Mouse (Mus musculus) midbrain, embryonic 15.5 days (tissue): Measurements from ENCODE around the gene Gpr27. TPM values are rescaled to one million over a fixed set of nuclear protein-coding genes. Genes with fewer than 3 reads are reported as not detected.

ENCODE experiments used
- ATAC-seq: fragments of 200-750 bp; cut with Nextera tagmentation; replicated peaks from 2 replicates; pipeline ENCODE4 v1.8.0; 2017; ENCODE audit warnings: moderate TSS enrichment
- H3K27ac ChIP-seq: fragments of 300-500 bp; sonication (generic); 2 replicates; pipeline ENCODE4 v1.5.1; 2015; ENCODE audit warnings: mild to moderate bottlenecking, inconsistent platforms
- H3K27me3 ChIP-seq: fragments of 300-500 bp; sonication (generic); replicated peaks from 2 replicates; pipeline ENCODE4 v1.6.1; 2015; ENCODE audit warnings: inconsistent platforms
- H3K36me3 ChIP-seq: fragments of 300-500 bp; sonication (generic); replicated peaks from 2 replicates; pipeline ENCODE4 v1.6.1; 2015; ENCODE audit warnings: inconsistent platforms
- H3K4me1 ChIP-seq: fragments of 300-500 bp; sonication (generic); 2 replicates; pipeline ENCODE4 v1.6.1; 2015; ENCODE audit warnings: inconsistent platforms
- H3K4me2 ChIP-seq: fragments of 300-500 bp; sonication (generic); 2 replicates; pipeline ENCODE4 v1.6.1; 2015; ENCODE audit warnings: inconsistent platforms, mild to moderate bottlenecking, moderate library complexity
- H3K4me3 ChIP-seq: fragments of 300-500 bp; sonication (generic); 2 replicates; pipeline ENCODE4 v1.5.1; 2015; ENCODE audit warnings: mild to moderate bottlenecking, inconsistent platforms
- H3K9ac ChIP-seq: fragments of 300-500 bp; sonication (generic); 2 replicates; pipeline ENCODE4 v1.6.1; 2015; ENCODE audit warnings: mild to moderate bottlenecking, inconsistent platforms
- H3K9me3 ChIP-seq: fragments of 300-500 bp; sonication (generic); 2 replicates; pipeline ENCODE4 v1.6.1; 2016; ENCODE audit warnings: inconsistent platforms
- WGBS: fragments of 180-500 bp; shearing (Covaris S2); methylation state at CpG from one replicate; pipeline ENCODE4 v1.1.7; 2015; ENCODE audit warnings: mixed read lengths; 5-methylcytosine and 5-hydroxymethylcytosine counted together
- polyA plus RNA-seq: library from polyadenylated mRNA; unstranded; fragments of >200 nt; fragmentation: Nextera tagmentation; extraction: Ambion mirVana; gene quantifications from 2 replicates; pipeline ENCODE4 v1.2.1, GENCODE M21; 2015

Gpr27 gene
- polyA plus RNA-seq, 1 experiment from 2014 or later = 21.4 TPM

- H3K4me2 ChIP-seq = peak overlapping the region; percentile 99
- peak; percentile 48 for ATAC-seq
- no peak overlapping the region for H3K27ac ChIP-seq
- WGBS = 3% methylated on average over 22 of the region's 22 CpGs
- peaks cover 35% of the 10 kb centered on the region for H3K27me3 ChIP-seq
- H3K9ac ChIP-seq = peak overlapping the region; percentile 44
- H3K36me3 ChIP-seq = no peaks in the 10 kb centered on the region
- peak overlapping the region; percentile 54 for H3K4me3 ChIP-seq
- H3K4me1 ChIP-seq = peaks cover 15% of the 10 kb centered on the region
- no peaks in the 10 kb centered on the region for H3K9me3 ChIP-seq
Measured at GRCm38 (mm10) chr6:99726576-99727303, 34.3 kb downstream of the Gpr27 start.

GRCm38 (mm10) chr6:99729853-99730252 lies 37.4 kb downstream of the Gpr27 start:
- WGBS = 91% methylated on average over 4 of the region's 4 CpGs

GRCm38 (mm10) chr6:99731926-99732325 lies 39.4 kb downstream of the Gpr27 start:
- no peak for ATAC-seq
- H3K9me3 ChIP-seq = no peaks in the 10 kb centered on the region
- no peaks in the 10 kb centered on the region for H3K36me3 ChIP-seq
- peaks cover 4% of the 10 kb centered on the region for H3K27me3 ChIP-seq
- WGBS = 71% methylated on average over 4 of the region's 4 CpGs
- H3K4me2 ChIP-seq = no peak overlapping the region
- no peak overlapping the region for H3K9ac ChIP-seq
- no peak overlapping the region for H3K27ac ChIP-seq
- H3K4me3 ChIP-seq = no peak overlapping the region
- H3K4me1 ChIP-seq = peaks cover under 1% of the 10 kb centered on the region; the same call in 1 of the 2 replicates

More at GRCm38 (mm10) chr6:99729853-99730252, 37.4 kb downstream of the Gpr27 start:
- Histone ChIP-seq H3K9me3 (no peaks in the 10 kb centered on the region), H3K4me2 (no peak overlapping the region), H3K9ac (no peak overlapping the region), H3K4me1 (peaks cover 15% of the 10 kb centered on the region), H3K36me3 (no peaks in the 10 kb centered on the region), H3K27me3 (peaks cover 23% of the 10 kb centered on the region), H3K4me3 (no peak overlapping the region), H3K27ac (no peak overlapping the region)
- ATAC-seq = no peak

- ATAC-seq = no peak
- Histone ChIP-seq H3K27ac (no peak overlapping the region), H3K36me3 (no peaks in the 10 kb centered on the region), H3K4me3 (no peak overlapping the region), H3K4me1 (no peaks in the 10 kb centered on the region), H3K4me2 (no peak overlapping the region), H3K9ac (no peak overlapping the region), H3K9me3 (no peaks in the 10 kb centered on the region), H3K27me3 (no peaks in the 10 kb centered on the region; the same call in 1 of the 2 replicates)
- 57% methylated on average over 8 of the region's 8 CpGs for WGBS
Measured at GRCm38 (mm10) chr6:99732673-99733072, 40.2 kb downstream of the Gpr27 start.

- Histone ChIP-seq H3K36me3 (no peaks in the 10 kb centered on the region), H3K4me2 (no peak overlapping the region), H3K27ac (no peak overlapping the region), H3K4me3 (no peak overlapping the region), H3K4me1 (no peaks in the 10 kb centered on the region), H3K9me3 (no peaks in the 10 kb centered on the region), H3K27me3 (no peaks in the 10 kb centered on the region; the same call in 1 of the 2 replicates), H3K9ac (no peak overlapping the region)
- WGBS = 84% methylated on average over 5 of the region's 5 CpGs
- ATAC-seq = no peak
Measured at GRCm38 (mm10) chr6:99734666-99735065, 42.2 kb downstream of the Gpr27 start.

- H3K27ac ChIP-seq = no peak overlapping the region
- no peaks in the 10 kb centered on the region for H3K36me3 ChIP-seq
- H3K4me1 ChIP-seq = no peaks in the 10 kb centered on the region
- H3K4me2 ChIP-seq = no peak overlapping the region
- peak; percentile 33; the same call in 1 of the 2 replicates for ATAC-seq
- no peaks in the 10 kb centered on the region for H3K9me3 ChIP-seq
- H3K4me3 ChIP-seq = no peak overlapping the region
- 76% methylated on average over 3 of the region's 3 CpGs for WGBS
- H3K9ac ChIP-seq = no peak overlapping the region
- no peaks in the 10 kb centered on the region for H3K27me3 ChIP-seq
Measured at GRCm38 (mm10) chr6:99742866-99743265, 50.4 kb downstream of the Gpr27 start.

Other genes with a start within 250 kb of the Gpr27 start
- 84.1 and 85.2 TPM in 2 replicates for gene Foxp1, start 170.0 kb upstream of the Gpr27 start, polyA plus RNA-seq
- gene Eif4e3, start 25.9 kb upstream of the Gpr27 start, polyA plus RNA-seq = 8.6 TPM in 2 replicates
- gene Gm20696, start 25.9 kb upstream of the Gpr27 start, polyA plus RNA-seq = 2.9 and 4.7 TPM in 2 replicates
- 0.54 and 0.71 TPM in 2 replicates for gene Prok2, start 33.7 kb downstream of the Gpr27 start, polyA plus RNA-seq